Mouse (Mus musculus) ovary, postnatal 36 days (tissue): Measurements from ENCODE around the gene Ugt1a8.

Source experiments
- DNase-seq: peaks from one replicate; pipeline ENCODE4 v3.0.0; 2022; ENCODE audit warnings: low spot score, mixed read lengths

The Ugt1a8 gene

DNA sequence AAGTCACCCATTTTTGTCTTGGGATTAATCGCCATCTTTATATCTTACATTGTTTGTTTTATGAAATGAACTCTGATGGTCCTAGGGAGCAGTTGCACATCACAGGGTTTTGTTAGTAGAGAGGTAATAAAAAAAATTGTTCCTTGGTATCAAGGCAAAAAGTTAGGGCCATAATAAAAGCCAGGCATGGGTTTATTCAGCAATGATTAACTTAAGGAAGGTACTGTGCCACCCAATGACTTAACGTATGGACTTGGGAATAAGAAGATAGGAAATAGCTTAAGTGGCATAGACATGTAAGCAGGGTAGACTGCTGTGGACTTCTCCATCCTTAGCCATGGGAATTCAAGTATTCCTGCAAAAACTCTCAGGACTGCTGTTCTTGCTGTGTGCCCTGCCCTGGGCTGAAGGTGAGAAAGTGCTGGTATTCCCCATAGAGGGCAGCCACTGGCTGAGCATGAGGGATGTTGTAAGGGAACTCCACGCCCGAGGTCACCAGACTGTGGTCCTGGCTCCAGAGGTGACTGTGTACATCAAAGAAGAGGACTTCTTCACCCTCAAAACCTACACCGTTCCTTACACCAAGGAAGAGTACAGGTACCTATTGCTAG is 98.8 kb downstream of the Ugt1a8 start:
- DNase-seq: no peak

DNA sequence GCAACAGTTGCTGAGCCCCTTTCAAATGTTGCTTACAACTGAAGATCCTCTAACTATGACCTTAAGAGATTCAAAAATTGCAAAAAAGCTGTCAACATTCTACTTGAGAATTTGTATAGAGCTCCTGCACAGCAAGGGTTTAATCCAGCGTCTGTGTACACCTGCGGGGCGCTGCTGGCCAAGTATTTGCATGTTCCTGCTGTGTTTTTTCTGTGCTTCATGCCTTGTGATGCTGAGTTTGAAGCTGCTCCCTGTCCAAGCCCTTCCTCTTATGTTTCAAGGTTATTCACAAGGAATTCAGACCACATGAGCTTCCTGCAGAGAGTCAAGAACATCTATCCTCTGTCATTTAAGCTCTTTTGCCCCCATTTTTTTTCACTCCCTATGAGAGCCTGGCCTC is 104.5 kb downstream of the Ugt1a8 start:
- DNase-seq: no peak

DNA sequence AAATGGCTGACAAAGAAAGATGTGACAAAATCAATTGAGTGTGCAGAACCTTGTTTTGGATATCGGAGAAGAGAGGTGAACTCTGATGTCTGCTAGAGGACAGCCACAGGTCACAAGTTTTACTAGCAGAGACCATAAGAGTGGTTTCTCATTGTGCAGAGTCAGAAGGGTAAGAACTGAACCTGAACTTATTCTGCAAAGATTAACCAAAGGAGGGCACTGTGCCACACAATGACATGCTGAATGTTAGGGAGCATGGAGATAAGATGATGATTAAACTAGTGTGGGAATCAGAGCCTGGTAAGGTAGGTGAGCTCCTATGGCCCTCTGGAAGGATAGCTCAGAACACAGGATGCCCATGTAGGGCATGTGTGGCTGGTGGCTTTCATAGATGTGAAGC is 108.1 kb downstream of the Ugt1a8 start:
- no peak for DNase-seq

DNA sequence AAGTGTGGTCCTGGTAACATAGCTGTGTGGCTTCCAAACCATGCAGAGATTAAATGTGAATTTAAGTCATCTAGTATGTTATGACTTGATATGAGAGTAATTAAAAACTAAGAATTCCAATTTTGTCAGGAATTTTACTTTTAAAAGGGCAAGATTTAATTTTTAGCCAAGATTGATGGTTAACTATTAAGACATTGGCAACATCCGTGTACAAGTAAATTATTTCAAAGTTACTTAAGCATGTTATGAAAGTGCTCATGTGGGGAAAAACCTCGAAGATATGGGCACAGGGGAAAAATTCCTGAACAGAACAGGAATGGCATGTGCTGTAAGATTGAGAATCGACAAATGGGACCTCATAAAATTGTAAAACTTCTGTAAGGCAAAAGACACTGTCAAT is 109.8 kb downstream of the Ugt1a8 start:
- no peak for DNase-seq

DNA sequence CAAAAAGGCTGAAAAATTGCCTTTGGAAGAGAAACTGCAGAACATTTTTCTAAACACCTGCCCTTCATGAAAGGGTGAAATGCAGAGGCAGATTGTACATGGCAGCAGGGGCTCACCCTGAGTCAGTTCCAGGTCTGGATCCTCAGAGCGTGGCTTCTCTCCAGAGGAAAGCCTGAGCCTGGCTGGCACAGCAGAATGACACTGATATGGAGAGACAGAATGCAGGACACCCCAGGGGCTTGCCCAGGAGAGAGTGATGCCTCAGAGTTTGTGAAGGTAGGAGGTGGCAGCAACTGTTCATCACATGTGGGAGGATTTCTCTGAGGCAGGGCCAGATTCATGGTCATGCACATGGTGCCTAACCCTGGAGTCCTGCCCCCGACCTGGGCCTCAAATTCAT is 112.4 kb downstream of the Ugt1a8 start:
- no peak for DNase-seq

DNA sequence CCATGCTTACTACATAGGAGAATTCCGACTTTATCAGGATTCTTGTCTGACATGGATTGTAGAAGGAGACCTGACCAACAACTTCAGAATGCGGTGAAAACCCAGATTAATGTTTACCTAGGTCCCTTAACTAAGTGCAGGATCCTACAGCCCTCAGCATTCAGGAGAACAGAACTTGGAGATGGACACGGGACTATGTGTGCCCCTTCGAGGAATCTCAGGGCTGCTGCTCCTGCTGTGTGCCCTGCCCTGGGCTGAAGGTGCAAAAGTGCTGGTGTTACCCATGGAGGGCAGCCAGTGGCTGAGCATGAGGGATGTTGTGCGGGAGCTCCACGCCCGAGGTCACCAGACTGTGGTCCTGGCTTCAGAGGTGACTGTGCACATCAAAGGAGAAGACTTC is 112.8 kb downstream of the Ugt1a8 start, which contains the start of gene Ugt1a2:
Gene Ugt1a2 (plus strand): TSS at position 146 of the 400 bp plus-strand sequence.
- DNase-seq: no peak

DNA sequence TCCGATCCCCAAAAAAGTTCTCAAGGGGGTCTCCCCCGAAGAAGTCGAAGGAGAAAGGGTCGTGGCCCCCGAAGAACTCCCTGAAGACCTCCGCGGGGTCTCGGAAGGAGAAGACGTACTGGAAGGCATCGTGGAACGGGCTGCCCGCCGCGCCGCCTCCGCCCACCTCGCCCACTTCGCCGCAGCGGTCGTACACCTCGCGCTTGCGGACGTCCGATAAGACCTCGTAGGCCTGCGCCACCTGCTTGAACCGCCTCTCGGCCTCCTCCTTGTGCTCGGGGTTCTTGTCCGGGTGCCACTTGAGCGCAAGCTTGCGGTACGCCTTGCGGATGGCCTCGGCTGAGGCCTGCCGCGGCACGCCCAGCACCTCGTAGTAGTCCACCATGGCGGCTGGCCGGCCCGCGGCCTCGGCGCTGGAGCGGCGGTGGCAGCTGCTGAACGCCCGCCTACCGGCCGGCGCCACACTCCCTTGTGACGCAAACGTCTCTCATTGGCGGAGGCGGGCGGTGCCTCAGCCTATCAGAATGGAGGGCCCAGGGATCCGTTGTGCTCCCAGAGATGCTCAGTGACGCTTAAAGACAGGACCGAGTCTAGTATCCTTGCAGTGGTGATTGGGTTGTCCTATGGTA is 117.8 kb downstream of the Ugt1a8 start, which contains the start of gene Dnajb3:
Gene Dnajb3 (minus strand): TSS at position 489 of the 629 bp plus-strand sequence.
- peak; percentile 75 for DNase-seq

DNA sequence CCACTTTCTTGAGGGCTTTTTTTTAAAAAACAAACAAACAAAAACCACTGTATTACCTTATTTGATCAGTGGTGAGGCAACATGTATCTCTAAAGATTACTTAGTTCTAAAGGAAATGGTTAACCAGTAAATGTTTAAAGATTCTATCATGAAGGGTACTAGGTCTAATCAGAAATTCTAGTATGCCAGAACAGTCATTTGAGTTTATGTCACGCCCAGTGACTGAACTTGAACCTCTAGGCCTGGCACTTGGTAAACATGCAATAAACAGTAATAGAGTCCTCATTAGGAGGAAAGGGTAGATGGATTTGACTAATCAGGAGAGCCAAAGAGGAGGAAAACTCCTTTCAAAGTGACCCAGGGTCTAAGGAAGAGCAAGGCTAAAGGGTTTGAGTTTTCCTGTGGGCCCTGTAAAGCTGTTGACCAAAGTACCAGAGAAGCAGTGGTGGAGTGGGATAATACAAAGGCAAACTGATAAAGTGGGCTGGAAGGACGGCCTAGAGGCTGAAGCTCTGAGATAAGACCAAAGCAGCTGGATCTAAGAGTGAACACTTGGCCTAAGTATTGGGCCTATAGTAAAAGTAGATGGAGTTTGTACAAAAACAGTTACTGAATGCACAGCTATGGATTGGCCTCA is 119.3 kb downstream of the Ugt1a8 start:
- no peak for DNase-seq

DNA sequence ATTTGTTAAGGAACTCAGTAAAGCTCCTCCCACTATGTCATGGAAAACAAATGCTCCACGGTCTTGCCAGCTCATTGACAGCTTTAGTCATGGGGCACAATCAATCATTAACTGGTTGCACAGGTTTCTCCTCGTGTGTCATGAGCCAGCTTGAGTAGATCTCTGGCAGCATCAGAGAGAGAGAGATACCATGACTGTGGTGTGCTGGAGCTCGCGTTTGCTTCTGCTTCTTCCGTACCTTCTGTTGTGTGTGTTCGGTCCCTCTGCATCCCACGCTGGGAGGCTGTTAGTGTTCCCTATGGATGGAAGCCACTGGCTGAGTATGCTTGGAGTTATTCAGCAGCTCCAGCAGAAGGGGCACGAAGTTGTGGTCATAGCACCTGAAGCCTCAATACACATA is 124.2 kb downstream of the Ugt1a8 start, which contains the start of gene Ugt1a1:
Gene Ugt1a1 (plus strand): TSS at position 148 of the 400 bp plus-strand sequence.
- DNase-seq: peak; percentile 14

DNA sequence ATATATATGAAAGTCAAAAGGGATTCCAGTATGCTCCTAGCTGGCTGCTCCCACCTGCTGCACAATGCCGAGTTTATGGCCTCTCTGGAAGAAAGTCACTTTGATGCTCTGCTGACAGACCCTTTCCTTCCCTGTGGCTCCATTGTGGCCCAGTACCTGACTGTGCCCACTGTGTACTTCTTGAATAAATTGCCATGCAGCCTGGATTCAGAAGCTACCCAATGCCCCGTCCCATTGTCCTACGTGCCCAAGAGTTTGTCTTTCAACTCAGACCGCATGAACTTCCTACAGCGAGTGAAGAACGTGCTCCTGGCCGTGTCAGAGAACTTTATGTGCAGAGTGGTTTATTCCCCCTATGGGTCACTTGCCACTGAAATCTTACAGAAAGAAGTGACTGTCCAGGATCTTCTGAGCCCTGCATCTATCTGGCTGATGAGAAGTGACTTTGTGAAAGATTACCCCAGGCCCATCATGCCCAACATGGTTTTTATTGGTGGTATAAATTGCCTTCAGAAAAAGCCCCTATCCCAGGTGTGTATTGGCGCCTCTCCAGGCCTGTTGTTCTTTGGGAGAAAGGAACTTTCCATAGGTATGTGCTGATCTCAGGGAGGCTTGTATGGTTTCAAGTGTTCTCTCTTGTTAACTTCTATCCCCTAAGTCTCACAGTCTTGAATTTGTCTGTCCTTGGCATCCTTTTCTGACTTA is 124.9 kb downstream of the Ugt1a8 start:
- no peak for DNase-seq

DNA sequence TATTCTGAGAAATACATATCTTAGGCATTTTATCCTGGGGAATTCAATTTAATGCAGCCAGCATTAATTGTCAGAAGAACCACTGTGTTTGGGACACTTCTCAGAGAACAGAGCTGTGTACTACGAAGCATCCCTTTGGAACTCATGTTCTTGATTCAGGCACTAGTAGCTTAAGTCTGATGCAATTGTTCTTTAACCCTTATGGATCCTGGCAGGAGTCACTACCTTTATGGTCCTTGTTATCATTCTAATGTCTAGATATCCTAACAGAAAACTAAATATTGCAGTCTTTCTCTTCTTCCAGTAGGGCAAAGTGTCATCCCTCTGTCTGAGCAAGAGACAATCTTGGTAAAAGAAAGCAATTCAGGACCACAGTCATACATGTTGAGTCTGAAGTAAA is 125.4 kb downstream of the Ugt1a8 start:
- DNase-seq: no peak

DNA sequence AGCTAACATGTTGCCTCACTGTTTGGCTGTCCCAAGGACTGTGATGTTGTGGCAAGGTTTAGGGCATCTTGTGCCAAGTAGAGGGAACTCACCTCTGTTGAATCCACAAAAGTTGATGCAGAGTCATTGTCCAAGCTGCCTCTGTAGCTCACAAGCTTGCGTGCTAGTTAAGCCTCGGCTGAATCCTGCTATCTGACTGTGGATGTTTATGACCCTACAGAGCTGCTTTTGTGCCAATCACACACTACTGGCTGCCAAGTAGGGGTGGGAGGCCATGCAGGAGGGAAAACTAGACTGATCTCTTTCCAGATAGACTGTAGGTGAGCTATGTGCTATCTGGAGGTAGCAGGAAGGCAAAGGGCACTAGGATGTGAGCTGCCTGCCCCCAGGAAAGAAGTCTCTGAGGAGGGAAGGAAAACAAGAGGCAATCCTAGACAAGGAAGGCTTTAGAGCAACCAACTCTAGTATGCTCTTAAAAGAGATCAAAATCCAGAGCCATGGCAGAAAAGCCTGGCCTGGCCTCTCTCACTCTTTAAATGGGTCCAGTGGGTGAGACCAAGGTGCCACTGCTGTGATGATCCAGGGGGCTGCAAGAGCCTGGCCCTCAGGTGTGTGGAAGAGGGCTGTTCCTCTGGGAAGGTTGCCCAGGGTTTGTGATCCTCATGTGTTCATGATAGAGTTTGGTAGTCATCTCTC is 126.3 kb downstream of the Ugt1a8 start:
- DNase-seq: peak; percentile 36

DNA sequence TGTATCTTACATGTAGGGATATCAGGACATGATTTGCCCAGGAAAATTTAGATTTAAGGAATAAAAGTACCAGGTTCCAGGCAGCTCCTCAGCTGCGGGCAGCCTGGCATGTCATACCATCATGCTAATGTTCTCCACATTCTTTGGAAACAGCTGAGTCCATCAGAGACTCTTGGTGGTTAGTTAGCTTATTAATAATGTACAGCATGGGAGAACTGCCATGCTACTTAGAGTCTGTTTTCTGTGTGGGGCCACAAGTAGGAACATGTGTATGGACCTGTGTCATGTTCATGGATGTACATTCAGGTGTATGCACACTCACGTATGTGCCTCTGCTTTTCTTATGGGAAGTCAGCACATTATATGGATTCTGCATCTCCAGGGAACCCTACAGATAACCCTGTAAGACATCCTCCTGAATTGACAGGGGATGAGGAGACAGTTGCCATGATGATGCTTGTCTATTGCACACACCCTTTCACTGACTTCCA is 126.9 kb downstream of the Ugt1a8 start:
- no peak for DNase-seq

DNA sequence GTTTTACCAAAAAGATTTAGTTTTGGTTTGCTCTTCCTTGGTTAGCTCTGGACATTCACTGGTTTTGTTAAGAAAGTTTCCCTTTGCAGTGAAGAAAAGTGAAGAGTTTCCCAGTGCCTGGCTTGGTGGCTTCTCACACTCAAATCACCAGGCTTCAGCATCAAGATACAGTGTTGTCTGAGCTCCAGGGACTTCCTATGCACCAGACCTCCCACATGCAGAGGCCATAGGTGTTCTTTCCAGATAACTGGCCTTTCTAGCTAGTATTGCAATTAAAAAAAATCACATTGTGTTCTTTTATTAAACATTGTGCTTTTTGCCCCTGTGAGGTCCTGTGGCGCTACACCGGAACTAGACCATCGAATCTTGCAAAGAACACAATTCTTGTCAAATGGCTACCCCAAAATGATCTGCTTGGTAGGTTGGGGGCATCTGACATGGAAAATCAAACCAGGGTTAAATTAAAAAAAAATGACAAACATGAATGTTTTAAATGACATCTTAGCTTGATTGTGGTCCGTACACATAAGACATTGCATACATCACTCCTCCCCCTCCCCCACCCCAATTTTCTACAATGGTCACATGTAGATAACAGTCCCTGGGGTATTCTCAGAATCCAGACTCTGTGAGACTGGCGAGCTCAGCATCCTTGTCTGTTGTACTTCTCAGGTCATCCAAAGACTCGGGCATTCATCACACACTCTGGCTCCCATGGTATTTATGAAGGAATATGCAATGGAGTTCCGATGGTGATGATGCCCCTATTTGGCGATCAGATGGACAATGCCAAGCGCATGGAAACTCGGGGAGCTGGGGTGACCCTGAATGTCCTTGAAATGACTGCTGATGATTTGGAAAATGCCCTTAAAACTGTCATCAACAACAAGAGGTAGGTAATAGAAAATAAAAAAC is 128.1 kb downstream of the Ugt1a8 start:
- no peak for DNase-seq

DNA sequence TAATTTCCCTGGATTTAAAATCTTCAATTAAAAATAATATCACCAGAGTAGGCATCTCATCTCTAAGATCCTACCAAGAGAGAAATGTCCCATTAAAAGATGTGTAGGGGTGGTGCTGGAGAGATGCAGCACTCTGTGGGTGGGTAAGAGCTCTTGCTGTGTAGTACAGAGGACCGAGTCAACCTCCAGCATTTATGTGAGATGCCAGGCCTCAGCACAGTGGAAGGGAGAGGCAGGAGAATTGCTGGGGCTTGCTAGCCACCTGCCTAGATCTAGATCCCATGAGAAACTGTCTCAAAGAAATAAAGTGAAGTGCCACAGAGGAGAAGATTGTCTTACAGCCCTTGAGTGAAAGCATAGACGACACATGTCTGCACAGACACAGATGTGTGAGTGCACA is 128.9 kb downstream of the Ugt1a8 start:
- DNase-seq: no peak

DNA sequence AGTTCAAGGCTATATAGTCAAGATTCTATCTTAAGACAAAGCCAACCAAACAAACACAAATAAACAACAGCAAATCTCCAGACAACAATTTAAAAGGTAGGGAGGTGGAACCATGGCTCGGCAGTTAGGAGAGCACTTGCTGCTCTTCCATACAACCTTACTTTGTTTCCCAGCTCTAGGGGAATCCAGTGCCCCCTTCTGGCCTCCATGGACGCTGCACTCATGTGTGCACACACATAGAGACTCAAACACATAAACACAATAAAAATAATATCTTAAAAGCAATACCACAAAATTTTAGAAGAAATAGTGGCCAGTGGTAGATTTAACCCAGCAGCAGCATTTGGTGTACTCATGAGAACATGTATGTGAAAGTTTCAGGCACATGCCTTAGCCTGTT is 129.5 kb downstream of the Ugt1a8 start:
- DNase-seq: no peak

DNA sequence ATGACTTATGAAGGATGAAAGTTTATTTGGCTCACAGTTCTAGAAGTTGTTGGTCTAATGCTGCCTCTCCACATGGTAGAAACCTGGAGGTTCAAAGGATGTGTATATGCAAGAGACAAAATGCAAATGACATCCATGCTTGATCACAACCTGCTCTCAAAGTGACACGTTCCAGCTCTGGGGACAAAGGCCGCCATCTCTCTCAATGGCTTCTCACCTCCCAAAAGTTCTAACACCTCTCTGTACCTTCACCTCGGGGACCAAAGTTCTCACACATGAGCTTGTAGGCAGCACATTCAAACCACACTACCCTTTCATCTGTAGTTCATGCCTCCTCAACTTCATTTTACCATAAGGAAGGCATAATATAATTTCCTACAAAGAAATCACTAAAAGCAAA is 130.0 kb downstream of the Ugt1a8 start:
- DNase-seq: no peak

DNA sequence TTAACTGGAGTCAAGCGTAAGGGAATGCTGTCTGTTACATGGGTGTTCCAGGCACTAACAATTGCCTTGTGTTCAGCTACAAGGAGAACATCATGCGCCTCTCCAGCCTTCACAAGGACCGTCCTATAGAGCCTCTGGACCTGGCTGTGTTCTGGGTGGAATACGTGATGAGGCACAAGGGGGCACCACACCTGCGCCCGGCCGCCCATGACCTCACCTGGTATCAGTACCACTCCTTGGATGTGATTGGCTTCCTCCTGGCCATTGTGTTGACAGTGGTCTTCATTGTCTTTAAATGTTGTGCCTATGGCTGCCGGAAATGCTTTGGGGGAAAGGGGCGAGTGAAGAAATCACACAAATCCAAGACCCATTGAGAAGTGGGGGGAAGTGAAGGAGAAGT is 130.4 kb downstream of the Ugt1a8 start:
- DNase-seq: no peak

DNA sequence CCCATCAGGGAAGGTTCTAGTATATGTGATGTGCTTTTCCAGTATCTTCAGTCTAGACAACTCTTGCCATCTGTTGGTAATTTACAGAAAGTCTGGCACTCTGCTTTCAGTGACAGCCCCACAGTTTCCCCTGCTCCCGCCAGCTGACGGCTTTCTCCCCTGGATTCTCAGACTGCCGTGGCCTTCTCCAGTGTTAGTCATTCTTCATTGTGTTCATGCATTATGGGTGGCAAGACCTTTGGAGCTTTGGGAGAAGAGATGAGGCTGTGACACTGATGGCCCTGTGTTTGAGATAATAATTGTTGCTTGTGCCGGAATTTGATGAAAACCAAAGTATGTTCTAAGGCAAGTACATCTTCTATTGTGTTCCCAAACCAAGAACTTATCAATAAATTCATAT is 131.0 kb downstream of the Ugt1a8 start:
- no peak for DNase-seq

DNA sequence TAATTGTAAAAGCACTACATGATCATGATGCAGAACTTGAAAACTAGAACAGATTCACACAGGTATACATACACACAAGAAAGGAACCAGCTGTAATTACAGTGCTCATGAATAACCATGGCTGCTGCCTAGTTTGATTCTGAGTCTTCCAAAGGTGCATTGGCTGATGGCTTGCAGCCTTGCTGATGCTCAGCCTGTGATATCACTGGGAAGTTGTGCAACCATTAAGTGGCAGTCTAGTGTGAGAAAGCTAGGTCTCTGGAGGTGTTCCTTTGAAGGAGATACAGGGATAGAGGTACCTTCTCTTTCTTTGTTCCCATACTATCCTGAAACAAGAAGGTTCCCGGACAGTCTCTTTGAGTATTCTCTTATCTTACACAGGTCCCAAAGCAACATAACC is 131.4 kb downstream of the Ugt1a8 start:
- DNase-seq: no peak

DNA sequence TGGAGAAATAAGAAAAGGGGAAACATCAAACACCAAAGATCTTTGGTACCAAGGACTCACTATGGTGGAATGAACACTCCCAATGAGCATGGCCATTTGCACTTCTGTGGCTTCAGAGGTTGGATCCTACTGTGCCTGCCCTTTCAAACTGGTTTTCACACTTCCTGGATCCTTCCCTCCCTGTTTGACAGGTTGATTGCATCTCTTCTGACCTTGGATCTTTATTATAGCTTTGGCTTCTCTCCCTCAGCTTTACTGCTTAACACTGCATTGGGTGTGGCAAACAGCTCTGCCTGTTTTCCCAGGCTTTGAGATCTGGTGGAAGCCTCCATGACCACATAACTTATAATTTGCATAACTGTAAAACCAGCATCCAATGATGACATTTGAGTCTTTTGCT is 132.7 kb downstream of the Ugt1a8 start:
- DNase-seq: no peak
